Mouse (Mus musculus) kidney, embryonic 14.5 days (tissue): ENCODE results near the gene Defb25. TPM values are rescaled to one million over a fixed set of nuclear protein-coding genes. Genes with fewer than 3 reads are reported as not detected.

Experiments used
- ATAC-seq: fragments of 200-750 bp; cut with Nextera tagmentation; 2 replicates; pipeline ENCODE4 v1.8.0; 2017; ENCODE audit warnings: moderate number of reproducible peaks, mild to moderate bottlenecking, moderate TSS enrichment, moderate library complexity; ENCODE audit not compliant: low FRiP score, low TSS enrichment
- H3K27ac ChIP-seq: fragments of 300-500 bp; sonication (generic); 2 replicates; pipeline ENCODE4 v1.5.1; 2014; ENCODE audit warnings: low read depth, mild to moderate bottlenecking, low read length, moderate library complexity, mixed read lengths
- H3K27me3 ChIP-seq: fragments of 300-500 bp; sonication (generic); 2 replicates; pipeline ENCODE4 v1.6.1; 2014; ENCODE audit warnings: mild to moderate bottlenecking, low read length; ENCODE audit not compliant: control insufficient read depth, insufficient read depth
- H3K36me3 ChIP-seq: fragments of 300-500 bp; sonication (generic); 2 replicates; pipeline ENCODE4 v1.6.1; 2014; ENCODE audit warnings: low read length, mixed read lengths; ENCODE audit not compliant: control insufficient read depth, insufficient read depth
- H3K4me1 ChIP-seq: fragments of 300-500 bp; sonication (generic); 2 replicates; pipeline ENCODE4 v1.6.1; 2014; ENCODE audit warnings: low read length, mixed read lengths; ENCODE audit not compliant: control insufficient read depth, insufficient read depth
- H3K4me2 ChIP-seq: fragments of 300-500 bp; sonication (generic); replicated peaks from 2 replicates; pipeline ENCODE4 v1.6.1; 2014; ENCODE audit warnings: low read depth, mild to moderate bottlenecking, low read length
- H3K4me3 ChIP-seq: fragments of 300-500 bp; sonication (generic); 2 replicates; pipeline ENCODE4 v1.5.1; 2014; ENCODE audit warnings: mild to moderate bottlenecking, low read length
- H3K9ac ChIP-seq: fragments of 300-500 bp; sonication (generic); 2 replicates; pipeline ENCODE4 v1.6.1; 2014; ENCODE audit warnings: low read depth, mild to moderate bottlenecking, low read length, moderate library complexity
- H3K9me3 ChIP-seq: fragments of 300-500 bp; sonication (generic); 2 replicates; pipeline ENCODE4 v1.6.1; 2016; ENCODE audit warnings: low read length; ENCODE audit not compliant: control insufficient read depth
- WGBS: fragments of 180-500 bp; shearing (Covaris S2); extraction: QIAGEN DNeasy Blood & Tissue Kit; methylation state at CpG from one replicate; pipeline ENCODE4 v1.1.7; 2014; 5-methylcytosine and 5-hydroxymethylcytosine counted together
- polyA plus RNA-seq: library from polyadenylated mRNA; unstranded; fragments of >200 nt; fragmentation: Nextera tagmentation; extraction: Ambion mirVana; gene quantifications from 2 replicates; pipeline ENCODE4 v1.2.1, GENCODE M21; 2014

Gene Defb25
- polyA plus RNA-seq, 1 experiment from 2014 or later = 28.2 TPM

- no peak for ATAC-seq
- Histone ChIP-seq H3K27ac (no peak overlapping the region), H3K4me1 (peaks cover 3% of the 10 kb centered on the region; the same call in 1 of the 2 replicates), H3K4me2 (no peak overlapping the region), H3K36me3 (no peaks in the 10 kb centered on the region), H3K9me3 (no peaks in the 10 kb centered on the region), H3K4me3 (no peak overlapping the region), H3K27me3 (no peaks in the 10 kb centered on the region), H3K9ac (no peak overlapping the region)
- 62% methylated on average over 10 of the region's 10 CpGs for WGBS
Observed at GRCm38 (mm10) chr2:152657398-152657797, 34.5 kb upstream of the Defb25 start.

GRCm38 (mm10) chr2:152653874-152654715 is 31.2 kb upstream of the Defb25 start:
- no peak overlapping the region for H3K9ac ChIP-seq
- H3K4me3 ChIP-seq = no peak overlapping the region
- H3K27me3 ChIP-seq = no peaks in the 10 kb centered on the region
- peaks cover 3% of the 10 kb centered on the region; the same call in 1 of the 2 replicates for H3K4me1 ChIP-seq
- no peaks in the 10 kb centered on the region for H3K36me3 ChIP-seq
- H3K4me2 ChIP-seq = no peak overlapping the region
- no peak for ATAC-seq
- WGBS = 50% methylated on average over 14 of the region's 14 CpGs
- 0 out of 2 replicates have a peak overlapping the region, but pooled peaks have one; percentile 10 for H3K27ac ChIP-seq
- no peaks in the 10 kb centered on the region for H3K9me3 ChIP-seq

GRCm38 (mm10) chr2:152652901-152653620 is 30.2 kb upstream of the Defb25 start:
- peaks cover 3% of the 10 kb centered on the region; the same call in 1 of the 2 replicates for H3K4me1 ChIP-seq
- ATAC-seq = peak; percentile 45; the same call in 1 of the 2 replicates
- no peak overlapping the region for H3K4me3 ChIP-seq
- no peak overlapping the region for H3K27ac ChIP-seq
- no peak overlapping the region for H3K9ac ChIP-seq
- H3K36me3 ChIP-seq = no peaks in the 10 kb centered on the region
- 61% methylated on average over 10 of the region's 10 CpGs for WGBS
- no peak overlapping the region for H3K4me2 ChIP-seq
- H3K9me3 ChIP-seq = no peaks in the 10 kb centered on the region
- H3K27me3 ChIP-seq = no peaks in the 10 kb centered on the region

GRCm38 (mm10) chr2:152639406-152640113 is 16.7 kb upstream of the Defb25 start:
- Histone ChIP-seq H3K9me3 (no peaks in the 10 kb centered on the region), H3K36me3 (peaks cover 3% of the 10 kb centered on the region), H3K4me2 (no peak overlapping the region), H3K4me1 (peaks cover 17% of the 10 kb centered on the region), H3K27ac (peak overlapping the region; percentile 93), H3K4me3 (no peak overlapping the region), H3K27me3 (no peaks in the 10 kb centered on the region), H3K9ac (peak overlapping the region; percentile 28; the same call in 1 of the 2 replicates)
- ATAC-seq = peak; percentile 76
- WGBS = 11% methylated on average over 11 of the region's 11 CpGs

GRCm38 (mm10) chr2:152638865-152639264 is 16.0 kb upstream of the Defb25 start:
- Histone ChIP-seq H3K9me3 (no peaks in the 10 kb centered on the region), H3K9ac (peak overlapping the region; percentile 28; the same call in 1 of the 2 replicates), H3K4me1 (peaks cover 21% of the 10 kb centered on the region), H3K27ac (peak overlapping the region; percentile 93), H3K36me3 (peaks cover 7% of the 10 kb centered on the region), H3K4me3 (no peak overlapping the region), H3K27me3 (no peaks in the 10 kb centered on the region), H3K4me2 (no peak overlapping the region)
- no peak for ATAC-seq
- 38% methylated on average over 6 of the region's 6 CpGs for WGBS

- H3K4me3 ChIP-seq = no peak overlapping the region
- WGBS = 33% methylated on average over 4 of the region's 4 CpGs
- ATAC-seq = no peak; the same call in 1 of the 2 replicates
- H3K27ac ChIP-seq = peak overlapping the region; percentile 93
- no peak overlapping the region for H3K9ac ChIP-seq
- H3K4me2 ChIP-seq = no peak overlapping the region
- no peaks in the 10 kb centered on the region for H3K9me3 ChIP-seq
- H3K36me3 ChIP-seq = peaks cover 13% of the 10 kb centered on the region
- no peaks in the 10 kb centered on the region for H3K27me3 ChIP-seq
- H3K4me1 ChIP-seq = peaks cover 35% of the 10 kb centered on the region
Observed at GRCm38 (mm10) chr2:152637381-152637780, 14.5 kb upstream of the Defb25 start.

GRCm38 (mm10) chr2:152637006-152637322 is 14.1 kb upstream of the Defb25 start:
- no peak overlapping the region for H3K4me2 ChIP-seq

GRCm38 (mm10) chr2:152636246-152637005 is 13.6 kb upstream of the Defb25 start:
- H3K4me1 ChIP-seq = peaks cover 45% of the 10 kb centered on the region
- H3K36me3 ChIP-seq = peaks cover 13% of the 10 kb centered on the region
- H3K9me3 ChIP-seq = no peaks in the 10 kb centered on the region
- H3K4me2 ChIP-seq = no peak overlapping the region
- peak; percentile 75 for ATAC-seq
- H3K4me3 ChIP-seq = no peak overlapping the region
- H3K9ac ChIP-seq = peak overlapping the region; percentile 28; the same call in 1 of the 2 replicates
- peak overlapping the region; percentile 93 for H3K27ac ChIP-seq
- no peaks in the 10 kb centered on the region for H3K27me3 ChIP-seq
- 25% methylated on average over 23 of the region's 23 CpGs for WGBS

More at GRCm38 (mm10) chr2:152637006-152637322, 14.1 kb upstream of the Defb25 start:
- Histone ChIP-seq H3K9me3 (no peaks in the 10 kb centered on the region), H3K36me3 (peaks cover 13% of the 10 kb centered on the region), H3K27ac (peak overlapping the region; percentile 93), H3K4me1 (peaks cover 39% of the 10 kb centered on the region), H3K27me3 (no peaks in the 10 kb centered on the region), H3K4me3 (no peak overlapping the region), H3K9ac (peak overlapping the region; percentile 28; the same call in 1 of the 2 replicates)
- 54% methylated on average over 6 of the region's 6 CpGs for WGBS
- ATAC-seq = no peak
